Mouse (Mus musculus) kidney, embryonic 16.5 days (tissue): Measurements from ENCODE around the gene Taar8b. TPM values are rescaled to one million over a fixed set of nuclear protein-coding genes. Genes with fewer than 3 reads are reported as not detected.
"Not testable (repeated sequence)": the region's sequence is repeated elsewhere in the genome, so short reads cannot be mapped to it uniquely, and the experiment has no call there.

ENCODE experiments used
- ATAC-seq: fragments of 200-750 bp; cut with Nextera tagmentation; 2 replicates; pipeline ENCODE4 v1.8.0; 2017; ENCODE audit warnings: moderate TSS enrichment; ENCODE audit not compliant: low FRiP score, low TSS enrichment
- H3K27ac ChIP-seq: fragments of 300-500 bp; sonication (generic); 2 replicates; pipeline ENCODE4 v1.5.1; 2014; ENCODE audit warnings: low read length
- H3K27me3 ChIP-seq: fragments of 300-500 bp; sonication (generic); 2 replicates; pipeline ENCODE4 v1.6.1; 2014; ENCODE audit warnings: low read length, control low read depth, mixed read lengths; ENCODE audit not compliant: insufficient read depth
- H3K36me3 ChIP-seq: fragments of 300-500 bp; sonication (generic); 2 replicates; pipeline ENCODE4 v1.6.1; 2014; ENCODE audit warnings: low read length, control low read depth, mixed read lengths; ENCODE audit not compliant: insufficient read depth
- H3K4me1 ChIP-seq: fragments of 300-500 bp; sonication (generic); 2 replicates; pipeline ENCODE4 v1.6.1; 2014; ENCODE audit warnings: low read length, control low read depth, mixed read lengths; ENCODE audit not compliant: insufficient read depth
- H3K4me2 ChIP-seq: fragments of 300-500 bp; sonication (generic); replicated peaks from 2 replicates; pipeline ENCODE4 v1.6.1; 2014; ENCODE audit warnings: low read depth, low read length
- H3K4me3 ChIP-seq: fragments of 300-500 bp; sonication (generic); 2 replicates; pipeline ENCODE4 v1.5.1; 2014; ENCODE audit warnings: mild to moderate bottlenecking, low read length
- H3K9ac ChIP-seq: fragments of 300-500 bp; sonication (generic); replicated peaks from 2 replicates; pipeline ENCODE4 v1.6.1; 2014; ENCODE audit warnings: low read length
- H3K9me3 ChIP-seq: fragments of 300-500 bp; sonication (generic); 2 replicates; pipeline ENCODE4 v1.6.1; 2016; ENCODE audit warnings: low read length, control low read depth
- WGBS: fragments of 180-500 bp; shearing (Covaris S2); extraction: QIAGEN DNeasy Blood & Tissue Kit; methylation state at CpG from one replicate; pipeline ENCODE4 v1.1.7; 2014; 5-methylcytosine and 5-hydroxymethylcytosine counted together
- polyA plus RNA-seq: library from polyadenylated mRNA; unstranded; fragments of >200 nt; fragmentation: Nextera tagmentation; extraction: Ambion mirVana; gene quantifications from 2 replicates; pipeline ENCODE4 v1.2.1, GENCODE M21; 2015

Taar8b gene
- not detected in 2 replicates for polyA plus RNA-seq

DNA sequence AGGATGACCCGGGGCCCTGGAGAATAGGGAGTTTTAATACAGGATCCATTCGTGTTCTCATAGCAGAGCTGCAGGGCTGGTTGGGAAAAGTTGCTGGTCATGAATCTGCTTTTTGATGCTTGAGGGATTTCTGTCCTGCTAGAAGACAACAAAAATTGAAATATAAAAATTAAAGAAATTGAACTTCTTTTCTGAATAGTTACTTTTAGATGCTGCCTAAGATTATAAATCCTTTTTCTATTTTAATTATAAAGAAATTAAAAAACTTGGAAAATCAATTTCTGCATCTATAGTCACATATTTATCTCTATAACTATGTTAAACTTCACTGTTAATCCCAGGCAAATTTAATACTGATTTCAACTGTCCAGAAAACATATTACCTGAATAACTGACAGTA is at the start of gene Taar8b:
TSS of gene Taar8b (minus strand) at position 101 of the 400 bp plus-strand sequence.
- Histone ChIP-seq H3K36me3 (no peaks in the 10 kb centered on the region), H3K4me2 (no peak within 1 kb of the TSS), H3K27ac (no peak within 1 kb of the TSS), H3K4me3 (no peak within 1 kb of the TSS), H3K9ac (no peak within 1 kb of the TSS), H3K4me1 (no peaks in the 10 kb centered on the region), H3K27me3 (no peaks in the 10 kb centered on the region), H3K9me3 (no peaks in the 10 kb centered on the region)
- ATAC-seq, result no peak
- WGBS, result 73% methylated on average over 2 of the region's 2 CpGs

DNA sequence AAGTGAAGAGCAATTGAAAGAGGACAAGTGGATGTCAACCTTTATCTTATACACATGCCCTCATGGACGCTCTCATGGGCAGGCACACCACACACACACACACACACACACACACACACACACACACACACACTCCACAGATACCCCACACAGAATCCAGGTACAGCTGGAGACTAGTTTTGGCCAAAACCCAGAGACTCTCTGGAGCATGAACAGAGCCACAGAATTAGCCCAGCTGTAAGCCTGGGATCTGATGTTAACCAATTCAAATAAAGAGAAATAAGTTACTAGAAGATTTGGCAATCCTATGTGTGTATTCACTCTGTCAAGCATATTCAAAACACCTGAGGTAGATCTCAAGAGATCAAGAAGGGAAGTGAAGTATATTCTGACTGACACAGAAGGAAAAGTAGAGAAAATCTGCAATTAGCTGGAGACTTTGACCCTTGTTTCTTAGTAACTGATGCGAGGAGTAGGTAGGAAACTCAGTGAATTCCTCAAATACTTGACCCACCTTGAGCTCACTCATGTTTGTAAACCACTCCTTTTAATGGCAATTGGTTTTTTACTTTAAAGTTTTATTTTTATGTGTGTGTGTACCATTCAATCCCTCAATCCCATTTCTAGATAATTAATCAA is 46.6 kb upstream of the Taar8b start:
- no peak overlapping the region for H3K9ac ChIP-seq
- ATAC-seq, result no peak
- H3K9me3 ChIP-seq, result no peaks in the 10 kb centered on the region
- no peaks in the 10 kb centered on the region for H3K4me1 ChIP-seq
- no peaks in the 10 kb centered on the region for H3K27me3 ChIP-seq
- WGBS, result 63% methylated on average over 2 of the region's 2 CpGs
- H3K27ac ChIP-seq, result peak overlapping the region; percentile 25; the same call in 1 of the 2 replicates
- no peak overlapping the region for H3K4me2 ChIP-seq
- no peaks in the 10 kb centered on the region for H3K36me3 ChIP-seq
- no peak overlapping the region for H3K4me3 ChIP-seq

DNA sequence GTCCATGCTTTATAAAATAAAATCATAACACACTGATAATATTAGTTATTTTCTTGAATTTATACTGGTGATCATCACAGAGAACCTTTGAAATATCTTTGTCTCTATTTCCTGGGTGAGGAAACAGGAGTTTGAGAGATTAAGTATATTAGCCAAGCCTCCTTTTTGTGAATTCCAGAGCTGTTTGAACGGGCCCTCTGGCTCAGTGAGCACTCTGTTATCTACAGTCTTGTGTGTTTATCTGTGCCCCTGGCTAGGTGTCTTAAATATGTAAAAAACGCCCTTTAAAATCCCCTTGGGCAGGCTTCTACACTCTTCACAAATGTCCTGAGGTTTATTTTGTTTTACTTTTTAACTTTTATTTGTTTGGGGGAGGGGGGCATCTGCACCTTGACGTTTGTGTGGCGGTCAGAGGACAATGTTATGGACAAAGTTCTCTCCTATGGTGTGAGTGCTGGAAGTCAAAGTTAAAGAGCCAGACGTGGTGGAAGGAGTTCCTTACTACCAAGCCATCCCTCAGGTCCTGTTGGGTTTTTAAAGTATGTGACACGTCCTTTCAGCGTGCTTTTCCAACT is 42.1 kb upstream of the Taar8b start:
- H3K27ac ChIP-seq, result no peak overlapping the region

DNA sequence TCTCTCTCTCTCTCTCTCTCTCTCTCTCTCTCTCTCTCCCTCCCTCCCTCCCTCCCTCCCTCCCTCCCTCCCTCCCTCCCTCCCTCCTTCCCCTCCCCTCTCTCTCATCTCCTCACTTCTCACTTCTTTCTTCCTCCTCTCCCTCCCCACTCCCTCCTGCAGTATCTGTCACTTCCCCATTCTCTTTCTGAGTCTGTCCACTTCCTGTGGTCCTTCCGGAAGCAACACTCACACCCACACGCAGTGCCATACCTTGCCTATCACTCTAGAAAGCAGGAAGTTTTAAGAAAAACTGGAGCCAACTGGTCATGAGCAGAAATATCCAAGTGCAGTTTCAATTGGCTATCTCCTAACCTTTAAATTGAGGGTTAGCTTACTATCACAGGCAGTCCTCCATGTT is 41.0 kb upstream of the Taar8b start:
- H3K27ac ChIP-seq, result no peak overlapping the region
- ATAC-seq, result no peak

More for the DNA sequence above, 42.1 kb upstream of the Taar8b start:
- Histone ChIP-seq H3K36me3 (no peaks in the 10 kb centered on the region), H3K9me3 (no peaks in the 10 kb centered on the region), H3K4me3 (no peak overlapping the region), H3K27me3 (no peaks in the 10 kb centered on the region), H3K4me2 (no peak overlapping the region), H3K4me1 (peaks cover 10% of the 10 kb centered on the region; the same call in 1 of the 2 replicates), H3K9ac (no peak overlapping the region)
- no peak for ATAC-seq
- 62% methylated on average over 7 of the region's 7 CpGs for WGBS

DNA sequence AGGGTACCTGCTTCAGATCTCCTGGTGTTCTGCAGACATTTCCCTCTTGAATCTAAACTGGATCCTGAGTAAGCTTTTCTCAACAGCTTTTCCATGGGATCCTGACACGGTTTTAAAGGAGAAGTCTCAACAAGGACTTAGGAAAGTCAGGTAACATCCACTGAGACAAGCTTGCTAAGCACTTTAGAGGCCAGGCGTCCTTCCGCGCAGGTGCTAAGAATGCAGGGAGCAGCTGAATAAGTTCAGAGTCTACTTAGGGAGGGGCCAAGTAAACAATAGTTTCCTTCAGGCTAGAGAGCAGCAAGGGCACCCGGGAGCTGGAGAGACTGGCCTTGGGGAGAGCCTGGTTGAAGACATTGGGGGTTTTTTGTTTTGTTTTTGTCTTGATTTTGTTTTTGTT is 40.2 kb upstream of the Taar8b start:
- Histone ChIP-seq H3K4me1 (peaks cover 10% of the 10 kb centered on the region; the same call in 1 of the 2 replicates), H3K27ac (peak overlapping the region; percentile 72), H3K9me3 (no peaks in the 10 kb centered on the region), H3K27me3 (no peaks in the 10 kb centered on the region), H3K36me3 (no peaks in the 10 kb centered on the region), H3K4me3 (no peak overlapping the region), H3K9ac (0 out of 2 replicates have a peak overlapping the region, but pooled peaks have one; percentile 11), H3K4me2 (peak overlapping the region; percentile 48)
- ATAC-seq, result peak; percentile 88; the same call in 1 of the 2 replicates
- 10% methylated on average over 5 of the region's 5 CpGs for WGBS

More for the DNA sequence above, 41.0 kb upstream of the Taar8b start:
- Histone ChIP-seq H3K4me1 (peaks cover 10% of the 10 kb centered on the region; the same call in 1 of the 2 replicates), H3K36me3 (no peaks in the 10 kb centered on the region), H3K9me3 (no peaks in the 10 kb centered on the region), H3K4me2 (no peak overlapping the region), H3K27me3 (no peaks in the 10 kb centered on the region), H3K4me3 (no peak overlapping the region), H3K9ac (no peak overlapping the region)
- WGBS, result 28% methylated on average over 2 of the region's 2 CpGs

DNA sequence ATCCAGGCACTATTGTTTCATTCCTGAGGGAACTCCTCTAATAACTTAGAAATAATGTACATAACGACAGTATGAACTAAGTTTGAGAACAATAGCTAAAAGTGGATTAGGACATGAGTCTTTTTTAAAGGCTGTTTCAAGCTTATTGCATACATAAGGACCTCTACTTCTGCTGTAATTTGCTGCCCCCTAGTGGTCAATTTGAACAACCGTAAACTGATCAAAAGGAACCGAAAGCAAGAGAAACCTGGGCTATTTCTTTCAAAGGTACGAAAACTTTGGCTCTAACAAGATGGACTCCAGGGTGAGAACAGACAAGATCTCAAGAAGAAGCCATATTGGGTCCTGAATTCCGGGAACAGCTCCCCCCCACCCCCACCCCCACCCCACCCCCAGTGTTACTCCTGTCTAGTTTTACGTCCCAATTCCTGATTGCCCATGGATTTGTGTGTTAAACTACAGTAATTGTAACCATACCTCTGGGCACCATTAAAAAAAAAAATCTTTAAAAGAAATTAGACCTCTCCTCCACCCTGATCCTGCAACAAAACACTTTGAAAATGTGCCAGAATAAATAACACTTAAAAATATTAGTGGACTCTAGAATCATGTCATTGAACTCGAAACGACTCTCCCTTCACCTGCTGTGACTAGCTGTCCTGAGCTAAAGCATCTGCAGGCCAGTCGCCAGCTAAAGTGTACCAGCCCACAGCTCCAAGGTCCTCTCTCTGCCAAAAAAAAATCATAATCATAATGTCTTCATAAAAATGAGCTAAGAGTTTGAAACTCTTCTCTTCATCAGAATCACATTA is 39.6 kb upstream of the Taar8b start:
- no peaks in the 10 kb centered on the region for H3K9me3 ChIP-seq
- peak overlapping the region; percentile 48 for H3K4me2 ChIP-seq
- no peaks in the 10 kb centered on the region for H3K27me3 ChIP-seq
- peak overlapping the region; percentile 37 for H3K4me3 ChIP-seq
- peaks cover 10% of the 10 kb centered on the region; the same call in 1 of the 2 replicates for H3K4me1 ChIP-seq
- WGBS, result 20% methylated on average over 9 of the region's 9 CpGs
- H3K36me3 ChIP-seq, result no peaks in the 10 kb centered on the region
- peak overlapping the region; percentile 72; the same call in 1 of the 2 replicates for H3K27ac ChIP-seq
- peak; percentile 89 for ATAC-seq
- H3K9ac ChIP-seq, result peak overlapping the region; percentile 50; the same call in 1 of the 2 replicates

DNA sequence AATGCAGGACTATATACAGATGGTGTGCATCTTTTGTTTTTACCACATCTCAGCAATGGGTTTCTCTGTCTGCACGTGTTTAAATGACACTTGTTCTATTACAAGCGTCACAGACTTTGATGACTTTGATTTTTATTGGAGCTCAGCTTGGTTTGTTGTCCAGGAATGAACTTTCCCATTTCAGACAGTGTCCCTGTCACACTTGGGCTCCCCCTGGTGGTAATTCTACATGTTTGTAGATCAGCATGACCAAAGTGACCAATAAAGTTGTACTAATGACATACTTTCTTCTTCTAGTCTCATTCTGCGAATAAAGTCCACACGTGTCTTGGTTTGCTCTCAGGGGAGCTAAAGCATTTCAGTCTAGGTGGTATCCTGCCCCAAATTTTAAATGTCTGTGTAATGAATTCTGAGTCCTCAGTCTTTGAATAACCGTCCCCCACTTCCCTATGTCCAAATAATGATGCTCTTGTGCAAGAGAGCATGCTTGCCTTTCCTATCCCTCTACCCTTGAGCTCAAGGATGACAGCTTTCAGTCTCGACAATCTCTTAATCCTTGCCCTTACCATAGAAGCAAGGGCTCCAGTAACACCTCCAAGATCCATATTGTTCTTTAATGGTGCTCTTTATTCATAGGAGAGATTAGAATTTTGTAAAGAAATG is 19.2 kb upstream of the Taar8b start:
- 52% methylated on average over 6 of the region's 6 CpGs for WGBS
- H3K36me3 ChIP-seq, result no peaks in the 10 kb centered on the region
- no peak overlapping the region for H3K4me2 ChIP-seq
- no peak for ATAC-seq
- H3K9ac ChIP-seq, result no peak overlapping the region
- no peaks in the 10 kb centered on the region for H3K4me1 ChIP-seq
- no peak overlapping the region for H3K4me3 ChIP-seq
- H3K27ac ChIP-seq, result no peak overlapping the region
- H3K9me3 ChIP-seq, result peaks cover 6% of the 10 kb centered on the region
- no peaks in the 10 kb centered on the region for H3K27me3 ChIP-seq

DNA sequence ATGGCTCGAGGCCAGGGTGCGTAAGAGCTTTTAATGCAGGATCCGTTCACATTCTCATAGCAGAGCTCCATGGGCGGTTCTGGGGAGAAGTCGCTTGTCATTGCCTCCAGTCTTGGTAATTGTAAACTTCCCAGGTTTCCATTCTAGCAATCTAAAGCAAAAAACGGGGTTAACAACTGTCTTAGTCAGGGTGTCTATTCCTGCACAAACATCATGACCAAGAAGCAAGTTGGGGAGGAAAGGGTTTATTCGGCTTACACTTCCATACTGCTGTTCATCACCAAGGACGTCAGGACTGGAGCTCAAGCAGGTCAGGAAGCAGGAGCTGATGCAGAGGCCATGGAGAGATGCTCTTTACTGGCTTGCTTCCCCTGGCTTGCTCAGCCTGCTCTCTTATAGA is 17.3 kb upstream of the Taar8b start, which contains the start of gene Taar9:
TSS of gene Taar9 (minus strand) at position 101 of the 400 bp plus-strand sequence.
- not testable (repeated sequence) for H3K27ac ChIP-seq, H3K9me3 ChIP-seq, H3K4me3 ChIP-seq, H3K9ac ChIP-seq, H3K4me2 ChIP-seq, H3K27me3 ChIP-seq, ATAC-seq, H3K4me1 ChIP-seq, H3K36me3 ChIP-seq
- WGBS, result 73% methylated on average over 8 of the region's 8 CpGs

DNA sequence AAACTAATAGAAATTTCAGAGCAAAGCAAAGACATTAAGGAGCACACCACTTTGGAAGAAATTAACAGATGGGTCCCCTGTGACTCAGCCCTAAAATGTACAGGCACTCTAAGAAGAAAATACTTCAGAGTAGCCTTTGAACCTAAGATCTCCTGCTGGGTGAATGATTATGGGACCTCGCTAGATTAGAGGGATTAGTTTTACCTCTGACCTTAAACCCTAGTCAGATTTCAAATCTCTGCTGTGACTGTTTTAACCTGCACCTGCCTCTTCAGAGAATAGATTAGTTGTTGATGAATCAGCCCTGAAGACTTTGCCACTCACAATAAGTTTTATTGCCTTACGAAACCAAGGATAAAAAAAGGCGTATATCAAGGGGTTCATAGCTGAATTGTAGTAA is 16.1 kb upstream of the Taar8b start:
- Histone ChIP-seq H3K27ac (no peak overlapping the region), H3K36me3 (no peaks in the 10 kb centered on the region), H3K4me3 (no peak overlapping the region), H3K9me3 (no peaks in the 10 kb centered on the region), H3K4me2 (no peak overlapping the region), H3K27me3 (no peaks in the 10 kb centered on the region), H3K4me1 (no peaks in the 10 kb centered on the region), H3K9ac (no peak overlapping the region)
- WGBS, result 69% methylated on average over 3 of the region's 3 CpGs
- no peak for ATAC-seq
